Mouse (Mus musculus) heart, postnatal 0 days (tissue): ENCODE results near the gene Eef1akmt3. TPM values are rescaled to one million over a fixed set of nuclear protein-coding genes. Genes with fewer than 3 reads are reported as not detected.

Experiments
- ATAC-seq: fragments of 200-750 bp; cut with Nextera tagmentation; 2 replicates; pipeline ENCODE4 v1.8.0; 2017; ENCODE audit warnings: low read depth, moderate number of reproducible peaks, moderate library complexity; ENCODE audit not compliant: insufficient read depth
- DNase-seq: peaks from one replicate; pipeline ENCODE4 v3.0.0-alpha.2; 2016; ENCODE audit warnings: low spot score
- H3K27ac ChIP-seq: fragments of 300-500 bp; sonication (generic); 2 replicates; pipeline ENCODE4 v1.5.1; 2014; ENCODE audit warnings: low read depth, mild to moderate bottlenecking
- H3K27me3 ChIP-seq: fragments of 300-500 bp; sonication (generic); 2 replicates; pipeline ENCODE4 v1.6.1; 2014; ENCODE audit warnings: low read length, mixed read lengths; ENCODE audit not compliant: control insufficient read depth, insufficient read depth
- H3K36me3 ChIP-seq: fragments of 300-500 bp; sonication (generic); replicated peaks from 2 replicates; pipeline ENCODE4 v1.6.1; 2014; ENCODE audit warnings: low read length, mixed read lengths; ENCODE audit not compliant: control insufficient read depth, insufficient read depth
- H3K4me1 ChIP-seq: fragments of 300-500 bp; sonication (generic); 2 replicates; pipeline ENCODE4 v1.6.1; 2014; ENCODE audit warnings: antibody characterized with exemption; ENCODE audit not compliant: control insufficient read depth, insufficient read depth
- H3K4me2 ChIP-seq: fragments of 300-500 bp; sonication (generic); 2 replicates; pipeline ENCODE4 v1.6.1; 2014; ENCODE audit warnings: low read depth, mild to moderate bottlenecking, low read length, moderate library complexity
- H3K4me3 ChIP-seq: fragments of 300-500 bp; sonication (generic); 2 replicates; pipeline ENCODE4 v1.5.1; 2014; ENCODE audit warnings: low read depth, low read length
- H3K9ac ChIP-seq: fragments of 300-500 bp; sonication (generic); replicated peaks from 2 replicates; pipeline ENCODE4 v1.6.1; 2014; ENCODE audit warnings: low read depth, low read length, mixed read lengths
- H3K9me3 ChIP-seq: fragments of 300-500 bp; sonication (generic); replicated peaks from 2 replicates; pipeline ENCODE4 v1.6.1; 2016; ENCODE audit warnings: low read length; ENCODE audit not compliant: control insufficient read depth
- CTCF ChIP-seq: IDR thresholded peaks from 2 replicates; pipeline ENCODE4 v1.5.1; 2016; ENCODE audit warnings: antibody characterized with exemption, control low read depth, low read depth
- EP300 ChIP-seq: IDR thresholded peaks from 2 replicates; pipeline ENCODE4 v1.6.1; 2016; ENCODE audit warnings: antibody characterized with exemption, low read depth
- WGBS: fragments of 180-500 bp; shearing (Covaris S2); extraction: QIAGEN DNeasy Blood & Tissue Kit; methylation state at CpG from one replicate; pipeline ENCODE4 v1.1.7; 2014; 5-methylcytosine and 5-hydroxymethylcytosine counted together
- polyA plus RNA-seq: library from polyadenylated mRNA; unstranded; fragments of >200 nt; fragmentation: Nextera tagmentation; extraction: Ambion mirVana; gene quantifications from 2 replicates; pipeline ENCODE4 v1.2.1, GENCODE M21; 2015
- total RNA-seq: library from RNA; depleted of rRNA; stranded (reverse); fragments of >200 nt; gene quantifications from 2 replicates; pipeline ENCODE4 v1.2.3, GENCODE M21; 2014; ENCODE audit warnings: low replicate concordance

Gene Eef1akmt3
- total and polyA plus RNA-seq, 2 experiments from 2014 or later, result 0.18 TPM; not detected in 1

DNA sequence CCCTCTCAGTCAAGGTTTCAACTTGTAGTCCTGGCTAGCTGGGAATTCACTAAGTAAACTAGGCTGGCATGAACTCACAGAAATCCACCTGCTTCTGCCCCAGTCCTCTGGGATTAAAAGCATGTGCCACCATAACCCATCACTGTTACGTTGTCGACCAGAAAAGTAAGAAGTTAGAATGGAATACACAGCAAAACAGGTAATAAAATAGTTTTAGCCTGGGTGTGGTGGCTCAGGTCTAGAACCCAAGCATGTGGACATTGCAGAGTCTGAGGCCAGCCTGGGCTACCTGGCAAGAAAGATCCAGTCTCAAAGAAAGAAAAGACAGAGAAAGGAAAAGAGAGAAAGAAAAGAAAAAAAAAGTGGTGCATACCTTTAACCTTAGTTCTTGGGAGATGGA is 20.2 kb upstream of the Eef1akmt3 start:
- Histone ChIP-seq H3K27ac (no peak overlapping the region), H3K9me3 (no peaks in the 10 kb centered on the region), H3K4me2 (no peak overlapping the region), H3K27me3 (peaks cover 17% of the 10 kb centered on the region), H3K4me1 (peaks cover 7% of the 10 kb centered on the region), H3K36me3 (peaks cover 19% of the 10 kb centered on the region), H3K9ac (no peak overlapping the region), H3K4me3 (no peak overlapping the region)
- 66% methylated on average over 2 of the region's 2 CpGs for WGBS
- TF ChIP-seq EP300, result no peak
- ATAC-seq (no peak), DNase-seq (no peak)

DNA sequence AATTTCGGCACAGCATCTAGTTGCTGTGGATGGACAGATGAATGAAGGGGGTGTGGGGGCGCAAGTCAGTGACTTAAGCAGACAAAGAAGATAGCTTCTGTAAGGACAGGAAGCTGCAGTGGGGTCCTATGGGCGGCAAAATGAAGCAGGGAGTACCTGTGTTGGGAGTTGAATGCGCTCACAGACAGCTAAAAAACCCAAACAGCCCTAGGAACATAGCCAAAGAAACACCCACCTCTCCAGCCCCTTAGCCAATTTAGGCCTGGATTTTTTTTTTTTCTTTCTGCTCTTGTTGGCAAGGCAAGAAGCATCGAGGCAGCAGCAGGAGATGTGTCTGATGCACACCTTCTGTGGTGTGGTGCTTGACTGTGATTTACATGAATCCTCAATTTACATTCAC is 19.8 kb upstream of the Eef1akmt3 start:
- DNase-seq, result no peak
- Histone ChIP-seq H3K9me3 (no peaks in the 10 kb centered on the region), H3K4me2 (no peak overlapping the region), H3K4me1 (peaks cover 7% of the 10 kb centered on the region), H3K27ac (no peak overlapping the region), H3K4me3 (no peak overlapping the region), H3K9ac (no peak overlapping the region), H3K27me3 (peaks cover 17% of the 10 kb centered on the region), H3K36me3 (peaks cover 15% of the 10 kb centered on the region)
- WGBS, result 45% methylated on average over 5 of the region's 5 CpGs
- TF ChIP-seq CTCF (no peak), EP300 (no peak)
- ATAC-seq, result no peak

DNA sequence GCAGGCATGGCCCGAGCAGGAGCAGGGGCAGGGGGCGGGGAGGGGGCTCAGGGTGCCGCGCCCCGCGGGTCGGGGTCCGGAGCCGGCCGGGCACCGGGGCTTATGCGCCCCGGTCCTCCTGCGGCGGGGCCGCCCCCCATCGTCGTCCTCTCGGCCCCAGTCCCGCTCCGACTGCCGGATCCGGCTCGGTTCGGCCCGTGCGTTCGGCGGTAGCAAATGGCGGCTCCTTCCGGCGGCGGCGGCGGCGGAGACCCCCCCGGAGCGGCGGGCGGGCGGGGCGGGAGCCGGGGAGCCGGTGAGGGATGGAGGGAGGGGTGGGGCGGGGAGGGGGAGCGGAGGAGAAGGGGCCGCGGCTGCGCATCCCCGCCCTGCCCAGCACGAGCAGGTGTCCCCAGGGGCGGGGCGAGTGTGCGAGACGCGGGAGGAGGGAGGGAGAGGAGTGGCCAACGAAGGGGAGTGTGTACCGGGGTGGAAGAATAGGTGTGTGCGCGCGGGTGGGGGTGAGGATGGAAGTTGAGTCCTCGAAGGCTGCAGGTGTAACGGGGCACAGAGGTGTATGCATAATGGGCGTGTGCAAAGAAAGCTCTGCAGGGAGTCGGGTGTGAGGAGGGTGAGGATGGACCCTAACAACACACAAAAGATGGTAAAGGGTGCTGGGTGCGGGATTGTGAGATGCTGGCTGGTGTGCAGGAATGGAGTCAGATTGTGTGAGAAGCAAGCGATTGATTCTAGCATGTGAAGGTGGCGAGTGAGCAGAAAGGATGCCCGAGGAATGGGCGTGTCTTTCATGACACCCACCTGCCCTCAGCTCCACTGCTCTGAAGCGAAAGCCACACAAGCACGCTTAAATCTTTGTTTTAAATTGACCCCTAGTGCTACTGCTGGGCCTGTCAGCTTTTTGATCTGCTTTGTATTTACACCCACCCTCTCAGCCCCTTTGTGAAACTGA is 18.9 kb upstream of the Eef1akmt3 start, which contains the start of gene March9:
TSS of gene March9 (minus strand) at position 217 of the 949 bp plus-strand sequence.
- TF ChIP-seq EP300, result no peak
- no peak for TF ChIP-seq CTCF
- no peak within 1 kb of the TSS for H3K27ac ChIP-seq
- peaks cover 17% of the 10 kb centered on the region for H3K27me3 ChIP-seq
- H3K4me3 ChIP-seq, result peak within 1 kb of the TSS; percentile 76
- H3K36me3 ChIP-seq, result peaks cover 7% of the 10 kb centered on the region
- H3K4me1 ChIP-seq, result peaks cover 7% of the 10 kb centered on the region
- DNase-seq (no peak), ATAC-seq (no peak)
- WGBS, result 2% methylated on average over 47 of the region's 72 CpGs
- H3K9me3 ChIP-seq, result no peaks in the 10 kb centered on the region
- H3K9ac ChIP-seq, result peak within 1 kb of the TSS; percentile 59
- H3K4me2 ChIP-seq, result peak within 1 kb of the TSS; percentile 100

DNA sequence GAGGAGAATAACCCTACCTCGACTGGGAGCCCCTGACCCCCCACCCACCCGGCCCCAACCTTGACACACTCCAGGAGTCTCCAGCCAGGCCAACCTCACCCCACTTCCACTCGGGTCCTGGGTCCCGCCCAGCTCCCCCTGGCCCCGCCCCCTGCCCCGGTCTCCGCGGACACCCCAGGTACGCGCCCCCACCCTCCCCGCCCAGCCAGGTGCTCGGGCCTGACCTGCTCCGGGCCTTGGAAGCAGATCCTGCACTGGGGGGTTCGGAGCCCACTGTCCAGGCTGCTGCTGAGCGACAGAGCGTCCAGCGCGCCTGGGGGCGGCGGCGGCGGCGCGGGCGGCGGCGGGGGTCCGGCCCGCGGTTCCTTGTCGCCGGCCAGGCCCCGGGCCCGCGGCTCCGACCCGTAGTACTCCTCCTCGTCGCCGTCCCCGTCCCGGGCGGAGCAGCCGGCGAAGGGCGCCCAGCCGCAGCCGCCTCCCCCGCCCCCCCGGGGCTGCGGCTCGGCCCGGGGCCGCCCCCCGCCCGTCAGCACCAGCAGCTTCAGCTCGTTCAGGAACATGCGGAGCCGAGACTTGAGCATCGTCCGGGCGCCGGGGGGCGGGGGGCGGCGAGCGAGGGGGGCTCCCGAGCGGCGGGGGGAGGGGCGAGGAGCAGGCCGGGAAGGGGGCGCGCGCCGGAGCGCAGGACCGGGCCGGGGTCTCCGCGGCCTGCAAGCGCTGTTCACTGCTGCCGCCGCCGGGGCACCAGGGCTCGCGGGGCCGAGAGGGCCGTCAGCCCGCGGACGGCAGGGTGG is 18.1 kb upstream of the Eef1akmt3 start:
- H3K9me3 ChIP-seq, result no peaks in the 10 kb centered on the region
- DNase-seq (no peak), ATAC-seq (no peak)
- no peaks in the 10 kb centered on the region for H3K36me3 ChIP-seq
- H3K4me3 ChIP-seq, result peak overlapping the region; percentile 76
- H3K27me3 ChIP-seq, result peaks cover 17% of the 10 kb centered on the region
- TF ChIP-seq EP300 (no peak), CTCF (no peak)
- 1% methylated on average over 29 of the region's 92 CpGs for WGBS
- peak overlapping the region; percentile 100 for H3K4me2 ChIP-seq
- H3K27ac ChIP-seq, result no peak overlapping the region
- peak overlapping the region; percentile 59 for H3K9ac ChIP-seq
- H3K4me1 ChIP-seq, result peaks cover 2% of the 10 kb centered on the region; the same call in 1 of the 2 replicates

DNA sequence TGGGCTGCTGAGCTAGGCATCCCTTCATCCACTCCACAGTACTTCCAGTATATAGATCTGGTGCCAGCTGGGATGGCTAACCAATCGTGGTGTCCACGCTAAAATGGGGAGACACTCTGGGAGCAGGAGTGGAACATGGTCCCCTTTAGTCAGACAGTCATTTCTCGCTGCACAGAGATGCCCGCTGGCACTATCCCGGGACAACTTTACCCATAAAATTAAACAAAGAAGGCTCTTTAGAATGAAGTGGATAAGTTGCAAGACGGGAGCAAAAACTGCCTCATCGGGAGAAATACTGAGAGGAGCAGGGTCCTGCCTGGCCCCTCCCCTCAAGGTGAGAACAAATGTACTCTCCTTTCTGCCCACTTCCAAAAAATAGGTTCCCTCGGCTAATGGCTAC is 17.4 kb upstream of the Eef1akmt3 start:
- H3K4me2 ChIP-seq, result peak overlapping the region; percentile 100
- ATAC-seq, result no peak

More for the DNA sequence above, 17.4 kb upstream of the Eef1akmt3 start:
- Histone ChIP-seq H3K27me3 (peaks cover 17% of the 10 kb centered on the region), H3K9ac (no peak overlapping the region), H3K4me3 (peak overlapping the region; percentile 76), H3K27ac (no peak overlapping the region), H3K4me1 (no peaks in the 10 kb centered on the region), H3K36me3 (no peaks in the 10 kb centered on the region), H3K9me3 (no peaks in the 10 kb centered on the region)
- TF ChIP-seq EP300, result no peak
- TF ChIP-seq CTCF, result no peak
- 11% methylated on average over 8 of the region's 8 CpGs for WGBS
- DNase-seq, result no peak
